Mouse (Mus musculus) urinary bladder, postnatal 4 days (tissue): ENCODE data around the gene Plekhg1.
A peak's percentile ranks its signal among the peaks of the same experiment; 100 is the strongest.

Experiments used
- DNase-seq, 2 experiments: peaks; one replicate each; pipeline ENCODE4 v3.0.0; 2021 to 2022; ENCODE audit warnings: low spot score in 2 of 2

Plekhg1 gene

GRCm38 (mm10) chr10:3741791-3742190 lies 1.6 kb downstream of the Plekhg1 start:
- no peak for DNase-seq

GRCm38 (mm10) chr10:3743069-3743468 lies 2.9 kb downstream of the Plekhg1 start:
- no peak for DNase-seq

GRCm38 (mm10) chr10:3743826-3744225 lies 3.7 kb downstream of the Plekhg1 start:
- no peak for DNase-seq

- no peak for DNase-seq
Observed at GRCm38 (mm10) chr10:3746794-3747518, 6.8 kb downstream of the Plekhg1 start.

GRCm38 (mm10) chr10:3749580-3749979 lies 9.4 kb downstream of the Plekhg1 start:
- DNase-seq, result no peak

GRCm38 (mm10) chr10:3761992-3762391 lies 21.8 kb downstream of the Plekhg1 start:
- DNase-seq, result no peak

GRCm38 (mm10) chr10:3763199-3763598 lies 23.0 kb downstream of the Plekhg1 start:
- no peak for DNase-seq

GRCm38 (mm10) chr10:3769131-3769530 lies 29.0 kb downstream of the Plekhg1 start:
- DNase-seq, result no peak

GRCm38 (mm10) chr10:3774330-3774729 lies 34.2 kb downstream of the Plekhg1 start:
- no peak for DNase-seq

GRCm38 (mm10) chr10:3776761-3777160 lies 36.6 kb downstream of the Plekhg1 start:
- DNase-seq, result no peak

GRCm38 (mm10) chr10:3785362-3785761 lies 45.2 kb downstream of the Plekhg1 start:
- no peak for DNase-seq

GRCm38 (mm10) chr10:3786531-3786930 lies 46.4 kb downstream of the Plekhg1 start:
- DNase-seq, result no peak

- no peak for DNase-seq
Observed at GRCm38 (mm10) chr10:3787006-3787405, 46.8 kb downstream of the Plekhg1 start.

GRCm38 (mm10) chr10:3793825-3794224 lies 53.7 kb downstream of the Plekhg1 start:
- no peak for DNase-seq

GRCm38 (mm10) chr10:3799455-3799854 lies 59.3 kb downstream of the Plekhg1 start:
- no peak for DNase-seq

- DNase-seq, result no peak
Observed at GRCm38 (mm10) chr10:3801254-3801653, 61.1 kb downstream of the Plekhg1 start.

GRCm38 (mm10) chr10:3805334-3805733 lies 65.2 kb downstream of the Plekhg1 start:
- no peak for DNase-seq

GRCm38 (mm10) chr10:3807980-3808379 lies 67.8 kb downstream of the Plekhg1 start:
- no peak for DNase-seq

- peak in 1 of 2 experiments; percentile 62 for DNase-seq
Observed at GRCm38 (mm10) chr10:3810476-3811273, 70.5 kb downstream of the Plekhg1 start.

- DNase-seq, result no peak
Observed at GRCm38 (mm10) chr10:3818940-3819701, 79.0 kb downstream of the Plekhg1 start.

GRCm38 (mm10) chr10:3823826-3824225 lies 83.7 kb downstream of the Plekhg1 start:
- DNase-seq, result no peak

GRCm38 (mm10) chr10:3826043-3826442 lies 85.9 kb downstream of the Plekhg1 start:
- DNase-seq, result no peak
